In the genomic region with DNA sequence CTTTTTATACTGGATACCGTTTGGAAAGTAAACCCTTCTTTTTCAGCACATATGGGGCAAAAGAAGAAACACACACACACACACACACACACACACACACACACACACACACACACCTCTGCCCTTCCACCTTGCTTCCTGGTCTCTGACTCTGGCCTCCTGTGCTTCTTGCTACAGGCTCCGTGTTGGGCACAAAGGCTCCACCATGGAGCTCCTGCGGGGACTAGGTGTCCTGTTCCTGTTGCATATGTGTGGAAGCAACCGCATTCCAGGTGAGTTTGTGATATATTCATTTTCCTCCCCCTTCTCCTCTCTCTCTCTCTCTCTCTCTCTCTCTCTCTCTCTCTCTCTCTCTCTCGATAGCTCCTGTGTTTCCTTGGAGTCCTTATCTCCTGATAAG, we compare ENCODE assay signal across 9 mouse cellular contexts. TPM values are rescaled to one million over a fixed set of nuclear protein-coding genes. Genes with fewer than 3 reads are reported as not detected.
DNase-seq lines count a peak whose midpoint lies in the region; ATAC-seq and TF ChIP-seq lines count a peak whose summit lies in the region.
"Had no signal": no experiment of that assay in that cellular context is flagged by ENCODE, and none has a peak within 500 bp of the region (broad histone marks: within the 10 kb centered on the region; RNA-seq: fewer than 3 reads in every experiment).

No protein-coding gene starts in this region.

- H3ac ChIP-seq in myocyte (ENCODE audit: control insufficient read depth, insufficient read length) = peak overlapping the region; percentile 5

- peak overlapping the region; percentile 63 for H3K4me2 ChIP-seq in kidney, embryonic 14.5 days (replicated peaks; ENCODE audit: low read depth, low read length)
- peak overlapping the region; percentile 81 for H3K4me2 ChIP-seq in embryonic facial prominence, embryonic 14.5 days (ENCODE audit: low read depth, low read length)
- H3K4me2 ChIP-seq in intestine, postnatal 0 days (replicated peaks; ENCODE audit: low read depth) = peak overlapping the region; percentile 83
- H3K4me2 ChIP-seq in myocyte (ENCODE audit: low read depth) = peak overlapping the region; percentile 74

- WGBS in kidney, embryonic 14.5 days = 24% methylated on average over 5 of the region's 5 CpGs
- 19% methylated on average over 5 of the region's 5 CpGs for WGBS in embryonic facial prominence, embryonic 14.5 days
- 11% methylated on average over 5 of the region's 5 CpGs for WGBS in intestine, postnatal 0 days

- peaks cover 39% of the 10 kb centered on the region for H3K79me2 ChIP-seq in myocyte (ENCODE audit: control insufficient read depth, insufficient read depth)

- DNase-seq in kidney, postnatal 36 days = no peak
- no peak for DNase-seq in embryonic facial prominence, embryonic 14.5 days (ENCODE audit: low spot score)
- no peak for DNase-seq in cerebellum, postnatal 4 days (ENCODE audit: low spot score in 2 of 2)
- no peak for DNase-seq in layer of hippocampus, postnatal 10 days (ENCODE audit: low spot score in 2 of 2)
- no peak for DNase-seq in ovary, adult 18-20 months (ENCODE audit: low spot score)
- DNase-seq: thymus, postnatal 14 days had no signal

- H3K27ac ChIP-seq in kidney, embryonic 14.5 days (ENCODE audit: low read depth, low read length) = no peak overlapping the region
- H3K27ac ChIP-seq in embryonic facial prominence, embryonic 14.5 days (replicated peaks; ENCODE audit: low read depth, low read length) = peak overlapping the region; percentile 74; the same call in 1 of the 2 replicates
- H3K27ac ChIP-seq in intestine, postnatal 0 days (ENCODE audit: low read depth, low read length) = no peak overlapping the region

- TF ChIP-seq POLR2A in myocyte (IDR thresholded peaks at IDR 0.05; ENCODE audit: insufficient read length, low read depth) = no peak

- H3K9ac ChIP-seq in kidney, embryonic 14.5 days (ENCODE audit: low read depth, low read length) = peak overlapping the region; percentile 74; the same call in 1 of the 2 replicates
- peak overlapping the region; percentile 75 for H3K9ac ChIP-seq in embryonic facial prominence, embryonic 14.5 days (ENCODE audit: low read depth, low read length)
- H3K9ac ChIP-seq in intestine, postnatal 0 days (ENCODE audit: low read depth, low read length) = peak overlapping the region; percentile 68; the same call in 1 of the 2 replicates

- TF ChIP-seq CTCF in intestine, postnatal 0 days (IDR thresholded peaks at IDR 0.05; ENCODE audit: low read depth) = no peak

- no peak for ATAC-seq in kidney, embryonic 14.5 days (ENCODE audit: low FRiP score, low TSS enrichment)
- ATAC-seq in embryonic facial prominence, embryonic 14.5 days (ENCODE audit: low read depth) = no peak
- ATAC-seq in intestine, postnatal 0 days = 0 out of 2 replicates have a peak, but pooled peaks have one; percentile 8

- peak overlapping the region; percentile 61 for H3K4me3 ChIP-seq in kidney, embryonic 14.5 days (ENCODE audit: low read length)
- peak overlapping the region; percentile 59 for H3K4me3 ChIP-seq in embryonic facial prominence, embryonic 14.5 days (ENCODE audit: low read depth, low read length)
- peak overlapping the region; percentile 65 for H3K4me3 ChIP-seq in intestine, postnatal 0 days (ENCODE audit: low read depth, low read length)
- H3K4me3 ChIP-seq in myocyte = peak overlapping the region; percentile 66

- peaks cover 15% of the 10 kb centered on the region; the same call in 1 of the 2 replicates for H3K36me3 ChIP-seq in kidney, embryonic 14.5 days (ENCODE audit: control insufficient read depth, insufficient read depth, low read length)
- peaks cover 31% of the 10 kb centered on the region for H3K36me3 ChIP-seq in embryonic facial prominence, embryonic 14.5 days (ENCODE audit: control insufficient read depth, insufficient read depth, low read length)
- peaks cover 14% of the 10 kb centered on the region for H3K36me3 ChIP-seq in intestine, postnatal 0 days (ENCODE audit: control insufficient read depth, insufficient read depth)
- peaks cover 26% of the 10 kb centered on the region for H3K36me3 ChIP-seq in myocyte (ENCODE audit: control insufficient read depth, insufficient read depth)

- H3K27me3 ChIP-seq in kidney, embryonic 14.5 days (ENCODE audit: control insufficient read depth, insufficient read depth, low read length) = no peaks in the 10 kb centered on the region
- no peaks in the 10 kb centered on the region for H3K27me3 ChIP-seq in embryonic facial prominence, embryonic 14.5 days (replicated peaks; ENCODE audit: control insufficient read depth, insufficient read depth, low read length)
- no peaks in the 10 kb centered on the region for H3K27me3 ChIP-seq in intestine, postnatal 0 days (replicated peaks; ENCODE audit: control insufficient read depth, insufficient read depth, low read length)
- H3K27me3 ChIP-seq in myocyte (ENCODE audit: control insufficient read depth, insufficient read depth, insufficient read length) = no peaks in the 10 kb centered on the region

- H3K4me1 ChIP-seq in kidney, embryonic 14.5 days (ENCODE audit: control insufficient read depth, insufficient read depth, low read length) = peaks cover 15% of the 10 kb centered on the region; the same call in 1 of the 2 replicates
- peaks cover 21% of the 10 kb centered on the region for H3K4me1 ChIP-seq in embryonic facial prominence, embryonic 14.5 days (ENCODE audit: control insufficient read depth, insufficient read depth, low read length)
- H3K4me1 ChIP-seq in intestine, postnatal 0 days (replicated peaks; ENCODE audit: control insufficient read depth, insufficient read depth, low read length) = no peaks in the 10 kb centered on the region

- no peaks in the 10 kb centered on the region for H3K9me3 ChIP-seq in kidney, embryonic 14.5 days (ENCODE audit: control insufficient read depth, low read length)
- no peaks in the 10 kb centered on the region for H3K9me3 ChIP-seq in embryonic facial prominence, embryonic 14.5 days (ENCODE audit: control insufficient read depth, low read length)
- H3K9me3 ChIP-seq in intestine, postnatal 0 days (ENCODE audit: control insufficient read depth) = no peaks in the 10 kb centered on the region

TF ChIP-seq in myocyte, 11 proteins besides CTCF, POLR2A, EP300 and RAD21:
- TF ChIP-seq TCF12 (IDR thresholded peaks at IDR 0.05; ENCODE audit: insufficient read depth, poor library complexity, severe bottlenecking) = no peak
TF ChIP-seq in myocyte: peak in this region for 0.

RNA-seq across cellular contexts. Expression of gene Thbs1, which starts 0.8 kb away (rescaled TPM):
- polyA plus RNA-seq in kidney, embryonic 14.5 days (2014; fragmentation: Nextera tagmentation; extraction: Ambion mirVana) = 10.3 and 23.8 TPM in 2 replicates
- 77.4 and 86.4 TPM in 2 replicates for polyA plus RNA-seq in embryonic facial prominence, embryonic 14.5 days (2014; fragmentation: Nextera tagmentation; extraction: Ambion mirVana)
- 13.2 and 14.9 TPM in 2 replicates for polyA plus RNA-seq in intestine, postnatal 0 days (2015; fragmentation: Nextera tagmentation; extraction: Ambion mirVana)
- 57.5 TPM for polyA plus RNA-seq in myocyte (2012; fragmentation: generic; extraction: Trizol)
- total RNA-seq in layer of hippocampus, postnatal 10 days (2021) = 1 to 10 TPM; 7.7 to 9.2 TPM
